Mouse (Mus musculus): ENCODE measurements at regions not wholly inside any gene's neighbourhood (a gene's known extent, or its start where the extent isn't known, plus 50 kb on each side); places are given as distances from the start of the nearest gene placed in this dataset.

GRCm38 (mm10) chr7:73196851-73197531, 178.3 kb upstream of the Rgma start:
- no peak for TF ChIP-seq POLR2A (IDR thresholded peaks at IDR 0.05; ENCODE audit: borderline replicate concordance, low read depth, low read length)
- TF ChIP-seq CTCF (IDR thresholded peaks at IDR 0.05; ENCODE audit: low read depth, low read length), result no peak
